Mouse (Mus musculus): ENCODE measurements around the gene Tmem119.

- TF ChIP-seq POLR2A (IDR thresholded peaks at IDR 0.05; ENCODE audit: control insufficient read depth, extremely low read depth, insufficient read depth, low read length, poor library complexity) = no peak
- no peak for TF ChIP-seq CTCF (IDR thresholded peaks at IDR 0.05; ENCODE audit: borderline replicate concordance, control insufficient read depth, extremely low read depth, insufficient read depth, low read length, poor library complexity)
These were observed 3.0 kb downstream of the Tmem119 start for GRCm38 (mm10) chr5:113797149-113797882.
